Mouse (Mus musculus) midbrain, embryonic 12.5 days (tissue): ENCODE data around the gene Itgad. TPM values are rescaled to one million over a fixed set of nuclear protein-coding genes. Genes with fewer than 3 reads are reported as not detected.
"Not testable (repeated sequence)": the region's sequence is repeated elsewhere in the genome, so short reads cannot be mapped to it uniquely, and the experiment has no call there.

Source experiments
- ATAC-seq: fragments of 200-750 bp; cut with Nextera tagmentation; 2 replicates; pipeline ENCODE4 v1.8.0; 2017; ENCODE audit warnings: low read depth, moderate TSS enrichment, moderate library complexity; ENCODE audit not compliant: low FRiP score
- H3K27ac ChIP-seq: fragments of 300-500 bp; sonication (generic); replicated peaks from 2 replicates; pipeline ENCODE4 v1.5.1; 2016; ENCODE audit warnings: mild to moderate bottlenecking
- H3K27me3 ChIP-seq: fragments of 300-500 bp; sonication (generic); 2 replicates; pipeline ENCODE4 v1.6.1; 2016; ENCODE audit warnings: mild to moderate bottlenecking
- H3K36me3 ChIP-seq: fragments of 300-500 bp; sonication (generic); 2 replicates; pipeline ENCODE4 v1.6.1; 2016
- H3K4me1 ChIP-seq: fragments of 300-500 bp; sonication (generic); 2 replicates; pipeline ENCODE4 v1.6.1; 2016
- H3K4me2 ChIP-seq: fragments of 300-500 bp; sonication (generic); replicated peaks from 2 replicates; pipeline ENCODE4 v1.6.1; 2016; ENCODE audit warnings: mild to moderate bottlenecking, moderate library complexity
- H3K4me3 ChIP-seq: fragments of 300-500 bp; sonication (generic); 2 replicates; pipeline ENCODE4 v1.5.1; 2016; ENCODE audit warnings: mild to moderate bottlenecking
- H3K9ac ChIP-seq: fragments of 300-500 bp; sonication (generic); replicated peaks from 2 replicates; pipeline ENCODE4 v1.6.1; 2016; ENCODE audit warnings: mild to moderate bottlenecking, moderate library complexity
- H3K9me3 ChIP-seq: fragments of 300-500 bp; sonication (generic); 2 replicates; pipeline ENCODE4 v1.6.1; 2016; ENCODE audit warnings: mild to moderate bottlenecking
- WGBS: fragments of 180-500 bp; shearing (Covaris S2); methylation state at CpG from one replicate; pipeline ENCODE4 v1.1.7; 2016; 5-methylcytosine and 5-hydroxymethylcytosine counted together
- polyA plus RNA-seq: library from polyadenylated mRNA; unstranded; fragments of >200 nt; fragmentation: Nextera tagmentation; extraction: Ambion mirVana; gene quantifications from 2 replicates; pipeline ENCODE4 v1.2.1, GENCODE M21; 2016

Gene Itgad
- polyA plus RNA-seq, 1 experiment from 2014 or later, result not detected

DNA sequence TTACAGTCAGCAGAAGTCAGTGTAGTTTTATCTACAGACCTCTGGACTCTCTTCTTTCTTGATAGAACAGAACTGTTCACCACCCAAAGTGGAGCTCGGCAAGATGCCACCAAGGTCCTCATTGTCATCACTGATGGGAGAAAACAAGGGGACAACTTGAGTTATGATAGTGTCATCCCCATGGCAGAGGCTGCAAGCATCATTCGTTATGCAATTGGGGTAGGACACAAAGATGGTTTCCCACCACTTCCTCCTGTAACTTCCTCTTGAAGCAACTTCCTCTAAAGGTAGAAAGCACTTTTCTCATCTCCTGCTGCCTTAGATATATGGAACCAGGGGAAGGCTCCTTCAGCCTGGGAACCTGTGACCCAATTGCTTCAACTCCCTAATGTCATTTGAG lies 20.6 kb upstream of the Itgad start:
- no peaks in the 10 kb centered on the region for H3K9me3 ChIP-seq
- H3K36me3 ChIP-seq, result no peaks in the 10 kb centered on the region
- no peak overlapping the region for H3K27ac ChIP-seq
- ATAC-seq, result no peak
- no peak overlapping the region for H3K9ac ChIP-seq
- H3K4me1 ChIP-seq, result no peaks in the 10 kb centered on the region
- H3K4me2 ChIP-seq, result no peak overlapping the region
- 84% methylated on average over 2 of the region's 2 CpGs for WGBS
- H3K27me3 ChIP-seq, result no peaks in the 10 kb centered on the region; the same call in 1 of the 2 replicates
- H3K4me3 ChIP-seq, result no peak overlapping the region

DNA sequence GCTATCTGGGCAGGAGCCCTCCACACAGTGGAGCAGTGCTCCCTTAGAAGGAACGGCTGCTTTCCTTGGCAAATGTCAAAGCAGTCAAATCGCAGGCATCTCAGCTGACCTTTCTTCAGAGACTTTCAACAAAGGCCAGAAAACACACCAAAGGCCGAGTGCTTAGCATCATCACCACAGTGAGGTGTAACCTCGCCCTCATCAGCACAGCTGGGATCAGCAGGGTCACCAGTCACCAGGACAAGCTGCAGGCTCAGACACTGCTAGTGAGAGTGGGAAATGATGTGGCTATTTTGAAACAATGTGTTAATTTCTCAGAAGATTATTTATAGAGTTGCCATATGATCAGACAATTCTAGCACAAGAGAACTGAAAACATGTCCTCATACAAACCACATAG lies 17.2 kb upstream of the Itgad start:
- no peak overlapping the region for H3K4me2 ChIP-seq
- no peaks in the 10 kb centered on the region for H3K9me3 ChIP-seq
- WGBS, result 56% methylated on average over 4 of the region's 4 CpGs
- H3K4me3 ChIP-seq, result no peak overlapping the region
- H3K27ac ChIP-seq, result no peak overlapping the region
- ATAC-seq, result no peak
- no peak overlapping the region for H3K9ac ChIP-seq
- H3K36me3 ChIP-seq, result no peaks in the 10 kb centered on the region
- H3K4me1 ChIP-seq, result no peaks in the 10 kb centered on the region
- H3K27me3 ChIP-seq, result no peaks in the 10 kb centered on the region

DNA sequence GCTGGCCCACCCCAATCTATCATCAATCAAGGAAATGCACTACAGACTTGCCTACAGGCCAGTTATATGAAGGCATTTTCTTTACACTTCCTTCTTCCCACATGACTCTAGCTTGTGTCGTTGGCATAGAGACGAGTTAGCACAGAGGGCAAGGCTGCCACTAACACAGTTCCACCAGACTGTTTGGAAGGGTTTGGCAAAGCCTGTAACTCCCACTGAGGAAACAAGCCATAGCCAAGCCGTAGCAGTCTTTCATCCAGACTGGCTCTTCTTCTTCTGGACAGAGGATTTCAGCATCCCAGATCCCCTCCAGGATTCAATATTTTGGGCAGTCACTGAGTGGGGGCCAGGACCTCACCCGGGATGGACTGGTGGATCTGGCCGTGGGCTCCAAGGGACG lies 14.6 kb upstream of the Itgad start:
- H3K4me3 ChIP-seq, result no peak overlapping the region
- ATAC-seq, result no peak
- no peaks in the 10 kb centered on the region for H3K36me3 ChIP-seq
- no peak overlapping the region for H3K27ac ChIP-seq
- H3K9me3 ChIP-seq, result no peaks in the 10 kb centered on the region
- H3K27me3 ChIP-seq, result no peaks in the 10 kb centered on the region
- no peaks in the 10 kb centered on the region for H3K4me1 ChIP-seq
- no peak overlapping the region for H3K4me2 ChIP-seq
- WGBS, result 92% methylated on average over 6 of the region's 6 CpGs
- no peak overlapping the region for H3K9ac ChIP-seq

DNA sequence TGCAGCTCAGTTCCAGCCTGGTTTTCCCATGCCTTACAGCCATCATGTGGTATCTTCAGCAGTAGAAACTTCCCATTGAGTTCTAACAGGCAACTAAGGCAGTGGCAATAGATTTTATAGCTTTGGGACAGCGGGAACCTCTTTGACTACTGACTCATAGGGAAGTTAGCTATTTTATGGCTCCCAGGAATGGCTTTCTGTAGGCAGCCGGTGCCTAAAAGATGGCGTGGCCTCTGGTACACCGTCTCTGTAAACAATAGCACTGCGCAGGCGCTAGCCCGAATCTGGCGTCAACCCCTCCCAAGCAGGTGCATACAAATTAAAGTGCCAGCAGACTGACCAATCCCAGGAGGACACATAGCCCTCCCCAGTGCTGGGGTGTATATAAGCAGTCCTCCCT lies 3.2 kb upstream of the Itgad start:
- Histone ChIP-seq H3K9me3 (no peaks in the 10 kb centered on the region), H3K9ac (no peak overlapping the region), H3K36me3 (no peaks in the 10 kb centered on the region), H3K4me1 (0 out of 2 replicates have a peak, but pooled peaks cover 3% of the 10 kb centered on the region), H3K4me2 (no peak overlapping the region), H3K4me3 (no peak overlapping the region), H3K27me3 (no peaks in the 10 kb centered on the region), H3K27ac (no peak overlapping the region)
- 84% methylated on average over 8 of the region's 8 CpGs for WGBS
- no peak for ATAC-seq

DNA sequence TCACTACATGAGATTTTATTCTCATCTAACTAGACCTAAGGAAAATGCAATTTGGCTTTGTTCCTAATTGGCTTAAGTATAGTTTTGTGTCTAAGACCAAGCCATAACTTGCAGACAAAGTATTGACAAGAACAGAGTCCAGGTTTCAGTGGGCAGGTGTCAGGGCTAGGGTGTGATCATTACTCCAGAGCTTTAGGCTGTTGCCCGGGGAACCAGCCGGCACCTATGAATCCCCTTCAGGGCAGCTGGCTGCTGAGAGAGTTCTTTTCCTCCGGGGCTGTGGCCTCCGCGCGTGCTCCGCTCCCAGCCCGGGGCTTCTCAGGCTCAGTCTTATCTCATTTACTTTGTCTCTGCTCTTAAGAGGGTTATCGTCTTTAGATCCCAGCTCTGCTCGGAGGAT lies 748 bp downstream of the Itgad start:
- Histone ChIP-seq H3K36me3 (no peaks in the 10 kb centered on the region), H3K4me2 (no peak overlapping the region), H3K27ac (no peak overlapping the region), H3K27me3 (no peaks in the 10 kb centered on the region), H3K4me1 (0 out of 2 replicates have a peak, but pooled peaks cover 3% of the 10 kb centered on the region), H3K9me3 (no peaks in the 10 kb centered on the region), H3K9ac (no peak overlapping the region), H3K4me3 (no peak overlapping the region)
- ATAC-seq, result no peak
- 52% methylated on average over 10 of the region's 10 CpGs for WGBS

DNA sequence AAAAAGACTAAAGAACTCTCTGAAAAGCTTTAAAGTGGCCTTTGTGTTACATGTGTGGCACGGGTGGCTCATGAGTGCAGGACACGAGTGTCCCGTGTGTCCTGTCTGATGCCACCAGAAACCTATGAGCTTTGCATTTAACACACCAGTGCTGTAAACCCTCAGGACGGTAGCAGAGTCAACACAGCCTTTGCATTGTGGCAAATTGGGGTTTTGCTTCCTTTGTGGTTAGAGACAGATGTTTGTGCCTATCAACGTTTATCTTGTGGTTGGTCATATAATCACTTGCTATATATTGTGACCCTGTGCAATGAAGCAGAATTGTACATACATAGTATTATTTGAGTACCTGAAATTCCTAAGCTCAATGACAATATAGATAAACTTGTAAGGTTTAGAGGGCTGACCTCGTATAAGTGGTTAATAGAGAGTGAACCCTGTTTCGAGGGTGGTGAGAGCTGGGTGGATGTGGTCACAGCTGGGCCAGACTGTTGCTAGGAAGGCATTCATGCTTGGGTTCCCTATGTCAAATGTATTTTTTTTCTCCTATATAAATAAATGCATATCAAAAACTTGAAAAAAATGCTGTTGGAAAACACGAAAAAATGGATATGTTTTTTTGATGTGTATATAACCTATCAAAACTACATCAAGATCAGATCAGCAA lies 4.6 kb downstream of the Itgad start:
- WGBS, result 78% methylated on average over 8 of the region's 8 CpGs
- not testable (repeated sequence) for H3K27ac ChIP-seq, ATAC-seq, H3K4me2 ChIP-seq, H3K27me3 ChIP-seq, H3K4me3 ChIP-seq, H3K4me1 ChIP-seq, H3K9ac ChIP-seq, H3K36me3 ChIP-seq, H3K9me3 ChIP-seq

DNA sequence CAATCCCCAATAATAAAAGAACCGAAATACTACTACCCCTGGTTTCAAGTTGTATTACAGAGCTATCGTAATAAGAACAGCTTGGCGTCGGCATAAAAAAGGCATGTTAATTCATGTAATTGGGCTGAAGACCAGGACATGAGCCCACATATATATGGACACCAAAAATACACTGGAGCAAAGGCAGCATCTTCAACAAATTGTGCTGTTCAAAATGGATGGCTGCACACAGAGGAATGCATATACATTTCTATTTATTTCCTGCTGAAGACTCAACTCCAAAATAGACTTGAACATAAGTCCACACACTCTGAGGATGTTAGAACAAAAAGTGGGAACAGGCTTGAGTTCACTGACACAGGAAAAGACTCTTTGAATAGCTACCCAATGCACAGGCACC lies 9.8 kb downstream of the Itgad start:
- no peak for ATAC-seq
- no peaks in the 10 kb centered on the region for H3K27me3 ChIP-seq
- no peak overlapping the region for H3K9ac ChIP-seq
- no peak overlapping the region for H3K27ac ChIP-seq
- WGBS, result 96% methylated on average over 4 of the region's 4 CpGs
- H3K36me3 ChIP-seq, result no peaks in the 10 kb centered on the region
- no peaks in the 10 kb centered on the region for H3K4me1 ChIP-seq
- no peaks in the 10 kb centered on the region for H3K9me3 ChIP-seq
- no peak overlapping the region for H3K4me3 ChIP-seq
- H3K4me2 ChIP-seq, result no peak overlapping the region

DNA sequence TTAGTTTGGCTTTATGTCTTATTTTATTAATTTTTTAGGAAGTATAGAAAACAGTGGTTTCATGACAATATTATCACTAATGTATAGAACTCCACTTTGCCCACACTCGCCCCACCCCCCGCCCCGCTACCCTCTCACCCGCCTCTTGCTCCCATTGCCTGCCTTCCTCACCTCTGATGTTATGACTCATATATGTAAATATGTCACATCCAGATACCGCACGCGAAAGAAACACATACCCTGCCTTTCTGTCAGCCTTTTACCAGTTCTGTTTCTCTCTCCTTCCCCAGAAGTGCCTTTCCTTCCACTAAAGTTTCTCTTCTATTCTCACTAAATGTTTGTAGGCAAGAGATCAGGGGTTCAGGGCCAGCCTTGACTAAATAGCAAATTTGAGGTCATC lies 12.2 kb downstream of the Itgad start:
- no peak for ATAC-seq
- no peak overlapping the region for H3K4me2 ChIP-seq
- H3K9ac ChIP-seq, result no peak overlapping the region
- no peaks in the 10 kb centered on the region for H3K36me3 ChIP-seq
- H3K27ac ChIP-seq, result no peak overlapping the region
- no peaks in the 10 kb centered on the region for H3K27me3 ChIP-seq
- 88% methylated on average over 7 of the region's 7 CpGs for WGBS
- H3K9me3 ChIP-seq, result no peaks in the 10 kb centered on the region
- H3K4me1 ChIP-seq, result no peaks in the 10 kb centered on the region
- H3K4me3 ChIP-seq, result no peak overlapping the region

DNA sequence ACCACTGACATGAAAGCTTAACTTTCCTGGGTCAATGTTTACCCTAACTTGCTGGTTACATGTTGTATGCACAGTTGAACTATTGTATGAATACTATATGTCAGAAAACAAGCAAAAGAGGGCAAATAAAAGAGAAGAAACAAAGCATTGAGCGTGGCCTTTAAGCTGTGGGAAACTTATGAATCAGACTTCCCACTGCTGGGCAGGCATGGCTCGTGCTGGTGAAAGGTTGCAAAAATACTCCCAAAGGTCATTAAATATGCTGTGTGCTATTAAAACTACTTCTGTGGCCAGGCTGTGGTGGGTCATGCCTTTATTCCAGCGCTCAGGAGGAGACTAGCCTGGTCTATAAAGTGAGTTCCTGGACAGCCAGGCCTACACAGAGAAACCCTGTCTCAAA lies 15.8 kb downstream of the Itgad start:
- Histone ChIP-seq H3K36me3 (no peaks in the 10 kb centered on the region), H3K4me3 (no peak overlapping the region), H3K4me1 (no peaks in the 10 kb centered on the region), H3K27ac (no peak overlapping the region), H3K9ac (no peak overlapping the region), H3K27me3 (no peaks in the 10 kb centered on the region), H3K9me3 (no peaks in the 10 kb centered on the region), H3K4me2 (no peak overlapping the region)
- ATAC-seq, result no peak
- 72% methylated on average over 3 of the region's 3 CpGs for WGBS

DNA sequence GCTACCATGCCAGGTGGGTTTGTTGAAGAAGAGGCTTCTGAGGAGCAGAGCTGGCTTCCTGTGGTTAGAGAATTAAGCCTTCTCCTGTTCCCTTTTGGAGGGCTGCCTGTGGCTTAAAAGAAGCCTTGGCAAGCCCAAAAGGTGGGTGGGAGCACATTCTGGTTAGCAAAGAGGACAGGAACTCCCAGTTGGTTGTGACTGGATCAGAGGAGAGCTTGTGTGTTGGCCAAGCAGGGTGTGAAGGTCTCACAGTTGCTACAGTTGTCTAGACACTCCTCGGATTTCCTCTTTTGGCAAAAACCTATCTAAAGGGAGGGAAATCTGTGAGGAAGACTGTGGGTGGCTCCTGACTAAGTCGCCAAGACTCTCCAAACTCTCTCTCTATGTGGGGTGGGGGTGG lies 24.2 kb downstream of the Itgad start:
- Histone ChIP-seq H3K4me1 (no peaks in the 10 kb centered on the region), H3K9me3 (no peaks in the 10 kb centered on the region), H3K9ac (no peak overlapping the region), H3K27me3 (no peaks in the 10 kb centered on the region), H3K36me3 (no peaks in the 10 kb centered on the region), H3K4me3 (no peak overlapping the region), H3K27ac (no peak overlapping the region), H3K4me2 (no peak overlapping the region)
- WGBS, result 77% methylated on average over 2 of the region's 2 CpGs
- no peak for ATAC-seq

DNA sequence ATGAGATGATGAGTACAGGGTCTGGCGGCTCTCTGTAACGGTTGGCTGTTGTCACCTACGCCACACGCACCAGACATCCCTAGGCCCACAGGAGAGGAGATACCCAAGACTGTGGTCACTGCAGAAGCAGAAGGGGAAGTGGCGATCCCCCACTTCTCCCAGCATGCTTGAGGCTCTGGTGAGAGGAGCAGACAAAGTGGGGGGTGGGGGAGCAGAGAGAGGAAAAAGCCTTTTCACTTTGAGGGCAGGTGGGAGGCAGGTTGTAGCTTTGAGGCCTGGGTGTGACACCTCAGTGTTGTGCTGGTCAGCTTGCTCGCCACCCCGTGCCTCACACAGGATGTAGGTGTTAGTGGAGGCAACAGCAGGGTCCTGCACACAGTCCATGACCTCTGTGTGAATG lies 25.9 kb downstream of the Itgad start:
- Histone ChIP-seq H3K4me1 (no peaks in the 10 kb centered on the region), H3K4me3 (no peak overlapping the region), H3K36me3 (no peaks in the 10 kb centered on the region), H3K9me3 (no peaks in the 10 kb centered on the region), H3K4me2 (no peak overlapping the region), H3K9ac (no peak overlapping the region), H3K27me3 (no peaks in the 10 kb centered on the region), H3K27ac (no peak overlapping the region)
- 81% methylated on average over 7 of the region's 7 CpGs for WGBS
- no peak for ATAC-seq

DNA sequence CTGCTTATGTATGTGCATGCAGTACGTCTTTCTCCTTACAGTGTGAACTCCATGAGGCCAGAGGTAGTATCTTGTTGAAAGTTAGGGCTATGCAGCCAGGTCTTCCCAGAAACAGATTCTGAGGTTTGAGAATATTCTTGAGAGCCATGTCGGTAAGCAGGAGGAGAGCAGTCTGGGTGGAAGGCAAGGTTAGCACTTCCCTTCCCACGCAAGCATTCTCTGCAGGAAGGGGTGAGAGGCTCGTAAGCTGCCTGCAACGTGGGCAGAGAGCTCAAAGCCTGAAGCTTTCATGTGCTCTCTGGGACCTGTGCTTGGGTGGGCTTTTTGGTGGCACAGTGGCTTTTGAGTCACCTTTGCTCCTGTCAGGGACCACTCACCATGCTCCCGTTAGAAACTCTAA lies 26.4 kb downstream of the Itgad start:
- Histone ChIP-seq H3K4me2 (no peak overlapping the region), H3K27me3 (no peaks in the 10 kb centered on the region), H3K4me3 (no peak overlapping the region), H3K9me3 (no peaks in the 10 kb centered on the region), H3K36me3 (no peaks in the 10 kb centered on the region), H3K27ac (no peak overlapping the region), H3K4me1 (no peaks in the 10 kb centered on the region), H3K9ac (no peak overlapping the region)
- WGBS, result 79% methylated on average over 6 of the region's 6 CpGs
- ATAC-seq, result no peak

DNA sequence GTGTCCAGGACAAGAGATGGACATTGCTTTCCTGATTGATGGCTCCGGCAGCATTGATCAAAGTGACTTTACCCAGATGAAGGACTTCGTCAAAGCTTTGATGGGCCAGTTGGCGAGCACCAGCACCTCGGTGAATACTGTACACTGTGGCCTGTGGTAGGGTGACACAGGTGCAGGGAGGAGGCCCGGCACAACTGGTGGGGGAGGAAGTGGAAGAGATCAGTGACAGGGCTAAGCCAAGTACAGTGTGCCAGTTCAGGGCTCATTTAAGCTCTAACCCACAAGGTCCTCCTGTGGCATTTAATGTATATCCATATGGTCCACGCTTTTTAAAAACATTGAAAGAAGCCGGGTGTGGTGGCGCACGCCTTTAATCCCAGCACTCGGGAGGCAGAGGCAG lies 27.5 kb downstream of the Itgad start:
- Histone ChIP-seq H3K4me2 (no peak overlapping the region), H3K4me1 (no peaks in the 10 kb centered on the region), H3K9ac (no peak overlapping the region), H3K4me3 (no peak overlapping the region), H3K27ac (no peak overlapping the region), H3K36me3 (no peaks in the 10 kb centered on the region), H3K27me3 (no peaks in the 10 kb centered on the region), H3K9me3 (no peaks in the 10 kb centered on the region)
- no peak for ATAC-seq
- WGBS, result 94% methylated on average over 10 of the region's 10 CpGs
